Mouse (Mus musculus) liver, postnatal 0 days (tissue): Measurements from ENCODE around the gene Cspg5.

Experiments
- CTCF ChIP-seq: sonication (generic); IDR thresholded peaks from 2 replicates; pipeline ENCODE4 v1.5.1; 2016; ENCODE audit warnings: antibody characterized with exemption, low read depth
- EP300 ChIP-seq: IDR thresholded peaks from 2 replicates; pipeline ENCODE4 v1.6.1; 2016; ENCODE audit warnings: antibody characterized with exemption, low read depth, mild to moderate bottlenecking

- TF ChIP-seq CTCF, result no peak
- no peak for TF ChIP-seq EP300
Observed at GRCm38 (mm10) chr9:110273507-110273906, 29.9 kb downstream of the Cspg5 start.
